Mouse (Mus musculus): ENCODE results near the gene Ciz1.

The Ciz1 gene

DNA sequence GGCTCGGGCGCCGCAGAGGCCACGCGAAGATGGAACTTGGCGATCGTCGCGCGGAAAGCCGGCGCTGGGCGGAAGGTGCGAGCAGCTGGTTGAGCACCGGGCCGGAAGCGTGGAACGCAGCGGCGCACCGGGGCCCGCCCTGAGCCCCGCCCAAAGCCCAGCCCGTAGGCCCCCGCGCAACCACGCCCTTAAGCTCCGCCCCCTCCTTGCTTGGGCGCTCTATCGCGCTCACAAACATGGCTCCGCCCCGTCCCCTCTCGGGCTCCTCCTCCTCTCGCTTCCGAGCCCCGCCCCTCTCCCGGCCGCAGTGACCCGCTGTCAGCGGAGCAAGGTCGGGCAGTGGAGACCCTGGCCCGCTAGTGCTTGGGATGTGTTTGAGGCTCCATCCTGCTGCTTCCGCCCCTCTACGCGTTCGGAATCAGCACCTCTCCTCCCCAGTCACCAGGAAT lies 29.7 kb downstream of the Ciz1 start, which contains the start of gene 1110008P14Rik:
Gene 1110008P14Rik (minus strand): TSS at position 164 of the 449 bp plus-strand sequence.
- peak; percentile 89 for DNase-seq

DNA sequence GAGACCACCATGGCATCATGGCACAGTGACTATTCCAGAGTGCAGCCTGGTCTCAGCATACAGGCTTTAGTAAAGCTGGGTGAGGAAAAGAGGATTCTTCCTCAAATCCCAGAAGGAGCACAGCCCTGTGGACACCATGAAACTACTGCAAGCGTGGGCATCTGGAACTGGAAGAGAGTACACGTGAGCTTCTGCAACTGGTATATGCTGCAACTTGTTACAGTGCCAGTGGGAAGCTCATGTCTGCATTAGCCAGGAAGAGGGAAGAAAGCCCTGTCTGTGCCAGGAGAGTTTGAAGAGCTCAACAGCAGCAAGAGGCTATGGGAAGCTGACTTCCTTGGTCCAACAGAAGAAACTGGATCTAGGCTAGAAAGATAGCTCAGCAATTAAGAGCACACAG lies 30.6 kb downstream of the Ciz1 start:
- no peak for DNase-seq

- no peak for DNase-seq
These were observed 35.8 kb downstream of the Ciz1 start, which contains the start of gene Lcn2 for GRCm38 (mm10) chr2:32387706-32388490. TSS of gene Lcn2 (minus strand) at chr2:32388252.

DNA sequence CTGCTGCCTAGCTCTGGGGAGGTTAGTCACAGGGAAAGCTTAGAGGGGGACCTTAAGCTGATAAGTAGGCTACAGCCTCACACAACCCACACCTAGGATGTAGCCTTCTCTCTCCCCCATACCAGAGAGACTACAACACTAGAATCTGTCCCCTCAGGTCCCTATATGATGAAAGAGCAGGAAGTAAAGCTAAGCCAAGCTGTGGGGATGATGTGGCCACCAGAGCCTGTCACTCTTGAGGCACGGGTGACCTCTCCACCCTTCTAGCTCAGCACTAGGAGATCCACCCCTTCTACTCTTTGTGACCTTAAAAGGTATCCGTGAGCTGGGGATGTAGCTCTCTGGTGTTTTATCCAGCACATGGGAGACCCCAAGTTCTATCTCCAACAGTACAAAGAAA lies 37.0 kb downstream of the Ciz1 start:
- no peak for DNase-seq

DNA sequence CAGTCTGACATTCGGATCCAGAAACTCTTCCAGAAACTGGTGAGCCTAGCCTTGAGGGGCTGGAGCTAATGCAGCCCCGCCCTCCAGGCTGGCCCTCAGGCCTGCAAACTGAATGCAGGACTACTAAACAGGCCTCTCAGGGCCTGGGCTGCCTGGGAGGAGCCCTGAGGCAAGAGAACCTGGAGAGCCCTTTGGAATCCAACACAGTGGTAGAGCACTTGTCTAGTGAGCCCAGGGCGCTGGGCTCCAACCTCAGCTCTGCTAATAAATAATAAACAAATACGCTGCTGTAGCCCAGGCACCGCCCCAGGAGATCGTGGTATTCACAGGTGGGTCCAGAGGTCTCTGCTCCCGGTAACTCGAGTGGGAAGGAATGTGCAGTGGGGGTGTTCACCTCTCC lies 38.7 kb downstream of the Ciz1 start:
- no peak for DNase-seq

GRCm38 (mm10) chr2:32392063-32392462 lies 39.9 kb downstream of the Ciz1 start:
- no peak for DNase-seq

GRCm38 (mm10) chr2:32394973-32395372 lies 42.8 kb downstream of the Ciz1 start:
- no peak for DNase-seq

DNA sequence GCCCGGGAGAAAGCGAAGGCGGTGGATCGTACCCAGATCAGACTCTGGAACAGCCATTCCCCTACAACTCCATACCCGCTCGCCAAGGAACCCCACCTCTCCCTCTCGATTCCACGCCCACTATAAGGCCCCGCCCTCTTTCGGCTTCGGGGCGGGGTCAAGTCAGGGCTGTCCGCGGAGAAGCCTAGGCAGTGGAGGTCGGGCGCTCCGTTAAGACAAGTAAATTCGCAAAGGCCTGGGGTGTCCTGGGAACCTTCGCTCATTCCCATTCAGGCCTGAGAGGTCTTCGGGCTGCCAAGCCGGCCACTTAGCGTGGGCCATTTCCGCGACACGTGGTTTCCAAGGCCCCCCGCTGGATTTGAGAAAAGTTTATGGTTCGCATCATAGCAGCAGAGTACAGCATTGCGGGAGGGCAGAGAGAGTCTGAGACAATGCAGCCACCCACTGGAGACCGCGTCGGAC lies 43.4 kb downstream of the Ciz1 start, which contains the start of gene Ptges2:
Gene Ptges2 (plus strand): TSS at position 413 of the 462 bp plus-strand sequence.
- peak; percentile 75 for DNase-seq

DNA sequence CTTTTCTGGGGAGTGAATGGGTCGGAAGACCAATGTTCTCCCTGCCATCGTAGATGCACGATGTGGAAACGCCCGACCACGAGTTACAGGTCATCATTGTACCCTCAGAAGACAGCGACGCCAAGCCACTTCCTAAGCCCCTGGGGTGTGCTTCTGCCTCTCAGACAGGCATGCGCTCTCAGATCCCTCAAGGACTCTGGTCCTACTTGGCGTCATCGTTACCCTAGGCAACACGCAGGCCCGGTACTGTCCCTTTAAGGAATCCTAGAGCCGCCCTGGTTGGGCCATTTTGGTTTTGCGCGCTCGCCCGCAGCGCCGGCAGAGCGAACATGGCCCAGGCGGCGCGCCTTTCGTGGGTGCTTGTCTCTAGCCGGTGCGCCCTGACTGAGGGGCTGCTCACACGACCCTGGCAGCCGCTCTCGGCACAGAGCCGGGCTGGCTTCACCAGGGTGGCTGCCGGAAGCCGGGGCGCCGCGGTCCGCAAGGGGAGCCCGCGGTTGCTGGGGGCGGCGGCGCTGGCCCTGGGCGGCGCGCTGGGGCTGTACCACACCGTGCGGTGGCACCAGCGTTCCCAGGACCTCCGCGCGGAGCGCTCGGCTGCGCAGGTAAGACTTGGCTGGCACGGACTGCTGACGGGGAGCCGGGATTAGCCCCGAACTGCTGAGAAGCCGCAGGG lies 44.0 kb downstream of the Ciz1 start:
- DNase-seq: peak; percentile 87

DNA sequence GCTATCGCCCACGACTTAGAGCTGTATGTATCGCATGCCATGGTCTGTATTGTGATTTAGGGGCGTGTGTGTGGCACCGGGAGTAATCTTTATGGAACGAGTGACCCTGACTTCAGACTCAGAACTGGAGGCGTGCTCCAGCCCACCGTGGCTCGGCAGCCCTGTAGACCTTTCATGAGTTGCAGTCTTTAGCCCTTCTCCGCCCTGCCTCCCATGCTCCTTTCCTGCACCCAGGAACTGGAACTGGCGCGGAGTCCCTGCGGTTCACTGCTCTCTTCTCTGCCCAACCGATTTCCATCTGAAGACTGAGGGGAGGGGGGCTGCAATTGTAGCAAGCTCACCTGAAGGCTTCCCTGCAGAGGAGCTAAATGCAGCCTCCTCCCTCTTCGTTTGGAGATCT lies 44.6 kb downstream of the Ciz1 start:
- no peak for DNase-seq

- peak; percentile 98 for DNase-seq
These were observed 52.5 kb downstream of the Ciz1 start for GRCm38 (mm10) chr2:32404663-32405062.

GRCm38 (mm10) chr2:32407144-32407824 lies 55.2 kb downstream of the Ciz1 start:
- DNase-seq: no peak

GRCm38 (mm10) chr2:32408429-32409424 lies 56.6 kb downstream of the Ciz1 start:
- DNase-seq: no peak

DNA sequence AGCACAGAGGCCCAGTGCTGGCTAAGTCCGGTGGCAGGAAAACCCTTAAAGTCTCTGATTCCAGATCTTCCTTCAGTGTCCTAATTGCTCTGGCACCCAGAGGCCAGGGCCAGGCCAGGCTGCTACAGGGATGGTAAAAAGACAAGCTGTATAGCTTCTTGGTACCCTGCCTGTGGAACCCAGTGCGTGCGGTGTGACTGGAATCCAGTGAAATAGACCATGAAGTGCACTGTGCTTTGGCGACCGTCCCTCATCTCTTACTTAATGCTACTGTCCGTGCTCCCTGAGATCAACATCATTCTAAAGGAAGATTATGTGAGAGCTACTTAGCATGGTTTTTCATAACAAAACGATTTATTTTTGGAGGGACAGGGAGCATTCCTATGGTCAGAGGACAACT lies 59.3 kb downstream of the Ciz1 start:
- DNase-seq: no peak

- DNase-seq: no peak
These were observed 60.8 kb downstream of the Ciz1 start for GRCm38 (mm10) chr2:32412742-32413531.

- no peak for DNase-seq
These were observed 61.8 kb downstream of the Ciz1 start for GRCm38 (mm10) chr2:32413936-32414335.

DNA sequence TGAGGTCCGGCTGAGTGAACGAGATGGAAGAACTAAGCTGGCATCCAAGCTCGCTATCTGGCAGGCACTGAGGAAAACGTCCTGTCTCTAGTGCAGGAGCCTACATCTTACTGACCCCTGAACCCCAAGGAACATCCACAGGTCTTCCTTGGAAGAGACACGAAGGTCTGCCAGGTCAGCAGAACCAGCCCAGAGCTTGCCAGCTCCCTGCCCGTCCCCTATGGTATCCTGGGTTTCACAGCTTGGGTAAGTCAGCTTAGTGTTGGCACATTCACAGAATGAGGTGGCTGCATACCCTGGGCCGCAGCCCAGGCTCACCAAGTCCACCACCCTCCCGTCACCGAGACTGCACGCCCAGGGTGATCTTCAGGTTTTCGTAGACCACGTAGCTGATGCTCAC lies 63.7 kb downstream of the Ciz1 start:
- no peak for DNase-seq

GRCm38 (mm10) chr2:32416556-32416955 lies 64.4 kb downstream of the Ciz1 start:
- DNase-seq: no peak

- no peak for DNase-seq
These were observed 65.4 kb downstream of the Ciz1 start for GRCm38 (mm10) chr2:32417486-32417885.

GRCm38 (mm10) chr2:32418430-32419151 lies 66.5 kb downstream of the Ciz1 start:
- no peak for DNase-seq

DNA sequence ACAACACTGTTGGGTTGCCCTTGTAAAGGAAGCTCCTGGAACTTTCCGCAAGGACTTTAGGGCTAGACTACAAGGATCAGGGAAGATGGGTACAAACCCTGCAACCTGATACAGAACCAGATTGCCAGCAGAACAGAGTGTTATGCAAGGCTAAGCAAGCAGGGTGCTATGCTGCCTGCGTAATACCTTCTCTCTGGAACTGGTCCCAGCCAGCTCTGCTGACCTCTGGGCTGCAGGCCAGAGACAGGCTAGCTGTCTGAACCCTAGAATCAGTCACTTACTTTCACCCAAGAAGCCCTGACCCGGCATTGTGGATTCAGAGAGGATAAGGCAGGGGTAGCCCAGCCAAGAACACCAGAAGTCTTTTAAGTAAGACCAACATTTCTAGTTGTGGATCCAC lies 67.2 kb downstream of the Ciz1 start:
- DNase-seq: no peak

All from right cerebral cortex, postnatal 14 days (tissue).